Mouse (Mus musculus) thymus, adult 18-20 months (tissue): ENCODE results near the gene Npcd.

Experiments
- DNase-seq, 2 experiments: peaks; one replicate each; pipeline ENCODE4 v3.0.0; 2022; ENCODE audit warnings: mixed read lengths in 2 of 2

Gene Npcd

GRCm38 (mm10) chr15:79764539-79765267 lies 69.3 kb downstream of the Npcd start:
- no peak for DNase-seq

- no peak for DNase-seq
These were observed 70.3 kb downstream of the Npcd start for GRCm38 (mm10) chr15:79763601-79764246.

GRCm38 (mm10) chr15:79763001-79763400 lies 71.0 kb downstream of the Npcd start:
- DNase-seq: no peak

- no peak for DNase-seq
These were observed 73.1 kb downstream of the Npcd start for GRCm38 (mm10) chr15:79760956-79761355.

GRCm38 (mm10) chr15:79757118-79757517 lies 76.9 kb downstream of the Npcd start:
- no peak for DNase-seq

- no peak for DNase-seq
These were observed 77.9 kb downstream of the Npcd start for GRCm38 (mm10) chr15:79755977-79756625.

- no peak for DNase-seq
These were observed 78.9 kb downstream of the Npcd start for GRCm38 (mm10) chr15:79755176-79755575.

- no peak for DNase-seq
These were observed 80.2 kb downstream of the Npcd start for GRCm38 (mm10) chr15:79753873-79754272.

GRCm38 (mm10) chr15:79753420-79753752 lies 80.7 kb downstream of the Npcd start:
- DNase-seq: no peak

GRCm38 (mm10) chr15:79752742-79753419 lies 81.2 kb downstream of the Npcd start:
- DNase-seq: peak; percentile 46 to 51

GRCm38 (mm10) chr15:79751772-79752171 lies 82.3 kb downstream of the Npcd start:
- DNase-seq: no peak

- no peak for DNase-seq
These were observed 83.8 kb downstream of the Npcd start for GRCm38 (mm10) chr15:79750266-79750665.

- DNase-seq: peak in 1 of 2 experiments; percentile 18
These were observed 84.9 kb downstream of the Npcd start for GRCm38 (mm10) chr15:79749162-79749561.

GRCm38 (mm10) chr15:79747998-79748397 lies 86.0 kb downstream of the Npcd start:
- peak in 1 of 2 experiments; percentile 22 for DNase-seq

GRCm38 (mm10) chr15:79745883-79746282 lies 88.2 kb downstream of the Npcd start:
- DNase-seq: no peak

- no peak for DNase-seq
These were observed 88.7 kb downstream of the Npcd start for GRCm38 (mm10) chr15:79745312-79745711.

- DNase-seq: no peak
These were observed 89.3 kb downstream of the Npcd start for GRCm38 (mm10) chr15:79744742-79745141.

GRCm38 (mm10) chr15:79744001-79744400 lies 90.0 kb downstream of the Npcd start:
- DNase-seq: no peak

GRCm38 (mm10) chr15:79742706-79743023 lies 91.4 kb downstream of the Npcd start:
- no peak for DNase-seq

GRCm38 (mm10) chr15:79741921-79742705 lies 91.9 kb downstream of the Npcd start, which contains the start of gene Sun2:
Gene Sun2, minus strand, starts transcription at chr15:79742536.
- peak; percentile 91 to 92 for DNase-seq

GRCm38 (mm10) chr15:79741173-79741858 lies 92.7 kb downstream of the Npcd start:
- DNase-seq: peak; percentile 37 to 63

GRCm38 (mm10) chr15:79740739-79741138 lies 93.3 kb downstream of the Npcd start:
- DNase-seq: no peak
